Mouse (Mus musculus): ENCODE measurements around the gene Tbc1d9.

- no peak for TF ChIP-seq POLR2A (IDR thresholded peaks at IDR 0.05; ENCODE audit: control insufficient read depth, extremely low read depth, insufficient read depth, low read length, poor library complexity)
- no peak for TF ChIP-seq CTCF (IDR thresholded peaks at IDR 0.05; ENCODE audit: borderline replicate concordance, control insufficient read depth, extremely low read depth, insufficient read depth, low read length, poor library complexity)
Measured at GRCm38 (mm10) chr8:83181851-83182482, 16.8 kb downstream of the Tbc1d9 start.

All from thymus, adult 2 months (tissue).